Mouse (Mus musculus): Measurements from ENCODE around the gene Zfp946. TPM values are rescaled to one million over a fixed set of nuclear protein-coding genes. Genes with fewer than 3 reads are reported as not detected.

Zfp946 gene
- polyA plus RNA-seq (2016; fragmentation: Nextera tagmentation; extraction: Ambion mirVana) = 33.2 and 34.0 TPM in 2 replicates

GRCm38 (mm10) chr17:22423952-22424617 lies at the start of gene Zfp946:
Gene Zfp946 (plus strand): TSS chr17:22424222.
- peak within 1 kb of the TSS; percentile 61 for H3K4me3 ChIP-seq (replicated peaks)
- peak within 1 kb of the TSS; percentile 88 for H3K27ac ChIP-seq
- no peaks in the 10 kb centered on the region for H3K27me3 ChIP-seq
- H3K9ac ChIP-seq = peak within 1 kb of the TSS; percentile 57
- ATAC-seq (ENCODE audit: low FRiP score) = peak; percentile 98
- WGBS = under 1% methylated on average over 29 of the region's 29 CpGs
- H3K36me3 ChIP-seq (replicated peaks) = no peaks in the 10 kb centered on the region
- H3K9me3 ChIP-seq = no peaks in the 10 kb centered on the region
- H3K4me2 ChIP-seq = peak within 1 kb of the TSS; percentile 54
- peaks cover 12% of the 10 kb centered on the region for H3K4me1 ChIP-seq

DNA sequence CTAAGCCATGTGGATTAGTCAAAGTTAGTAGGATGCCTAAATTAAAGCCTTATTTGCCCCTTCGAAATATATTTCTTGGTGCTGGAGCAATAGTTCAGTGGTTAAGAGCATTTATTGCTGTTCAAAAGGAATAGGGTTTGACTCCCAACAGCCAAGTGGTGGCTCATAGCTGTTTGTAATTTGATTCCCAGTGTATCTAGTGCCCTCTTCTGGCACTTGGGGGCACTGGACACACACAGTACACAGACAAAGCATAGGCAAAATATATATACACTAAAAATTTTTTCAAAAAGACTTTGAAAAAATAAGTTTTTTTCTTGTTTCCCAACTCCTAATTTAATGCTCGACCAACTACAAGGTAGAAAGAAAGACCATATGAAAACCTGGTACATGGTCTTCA lies 13.3 kb upstream of the Zfp946 start:
- no peak for ATAC-seq (ENCODE audit: low FRiP score)
- WGBS = 84% methylated on average over 2 of the region's 2 CpGs
- no peak overlapping the region for H3K27ac ChIP-seq
- no peak overlapping the region for H3K4me2 ChIP-seq
- no peaks in the 10 kb centered on the region for H3K9me3 ChIP-seq
- H3K4me1 ChIP-seq = no peaks in the 10 kb centered on the region
- H3K4me3 ChIP-seq (replicated peaks) = no peak overlapping the region
- no peak overlapping the region for H3K9ac ChIP-seq
- no peaks in the 10 kb centered on the region for H3K27me3 ChIP-seq
- no peaks in the 10 kb centered on the region for H3K36me3 ChIP-seq (replicated peaks)

DNA sequence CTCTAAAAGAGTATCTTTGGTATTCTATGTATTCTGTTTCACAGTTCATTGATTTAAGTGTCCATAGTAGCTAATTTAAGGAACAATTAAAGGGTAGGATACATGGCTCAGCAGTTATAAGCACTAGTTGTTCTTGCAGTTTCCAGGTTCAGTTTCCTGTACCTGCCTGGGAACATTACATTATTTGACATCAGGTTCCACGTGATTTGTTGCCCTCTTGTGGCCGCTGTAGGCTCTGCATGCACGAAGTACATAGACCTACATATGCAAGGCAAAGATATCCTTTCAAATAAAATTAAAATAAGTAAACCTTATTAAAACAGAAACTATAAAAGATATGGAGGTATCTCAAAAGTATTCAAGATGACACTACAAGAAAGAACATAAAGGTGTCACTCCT lies 6.5 kb upstream of the Zfp946 start:
- no peak for ATAC-seq (ENCODE audit: low FRiP score)
- no peak overlapping the region for H3K27ac ChIP-seq
- H3K27me3 ChIP-seq = no peaks in the 10 kb centered on the region
- 0% methylated on average over 3 of the region's 3 CpGs for WGBS
- no peaks in the 10 kb centered on the region for H3K4me1 ChIP-seq
- no peak overlapping the region for H3K9ac ChIP-seq
- H3K4me3 ChIP-seq (replicated peaks) = no peak overlapping the region
- H3K4me2 ChIP-seq = no peak overlapping the region
- H3K9me3 ChIP-seq = no peaks in the 10 kb centered on the region
- H3K36me3 ChIP-seq (replicated peaks) = no peaks in the 10 kb centered on the region

- Histone ChIP-seq H3K4me2 (peak overlapping the region; percentile 54), H3K4me1 (peaks cover 12% of the 10 kb centered on the region), H3K27ac (peak overlapping the region; percentile 88; the same call in 1 of the 2 replicates), H3K4me3 (replicated peaks) (peak overlapping the region; percentile 61), H3K36me3 (replicated peaks) (no peaks in the 10 kb centered on the region), H3K9me3 (no peaks in the 10 kb centered on the region), H3K9ac (peak overlapping the region; percentile 57), H3K27me3 (no peaks in the 10 kb centered on the region)
- WGBS = 4% methylated on average over 12 of the region's 12 CpGs
- ATAC-seq (ENCODE audit: low FRiP score) = peak; percentile 37
These were observed 773 bp downstream of the Zfp946 start for GRCm38 (mm10) chr17:22424636-22425354.

GRCm38 (mm10) chr17:22447684-22448083 lies 23.7 kb downstream of the Zfp946 start:
- no peaks in the 10 kb centered on the region for H3K4me1 ChIP-seq
- H3K27me3 ChIP-seq = no peaks in the 10 kb centered on the region
- WGBS = 94% methylated on average over 3 of the region's 3 CpGs
- no peak overlapping the region for H3K4me2 ChIP-seq
- H3K9me3 ChIP-seq = peaks cover 7% of the 10 kb centered on the region; the same call in 1 of the 2 replicates
- ATAC-seq (ENCODE audit: low FRiP score) = no peak
- peaks cover 25% of the 10 kb centered on the region for H3K36me3 ChIP-seq (replicated peaks)
- no peak overlapping the region for H3K4me3 ChIP-seq (replicated peaks)
- no peak overlapping the region for H3K9ac ChIP-seq
- no peak overlapping the region for H3K27ac ChIP-seq

- no peaks in the 10 kb centered on the region for H3K36me3 ChIP-seq (replicated peaks)
- no peak overlapping the region for H3K27ac ChIP-seq
- WGBS = 76% methylated on average over 4 of the region's 4 CpGs
- H3K9me3 ChIP-seq = no peaks in the 10 kb centered on the region
- H3K9ac ChIP-seq = no peak overlapping the region
- no peak overlapping the region for H3K4me2 ChIP-seq
- no peak for ATAC-seq (ENCODE audit: low FRiP score)
- no peaks in the 10 kb centered on the region for H3K27me3 ChIP-seq
- H3K4me3 ChIP-seq (replicated peaks) = no peak overlapping the region
- no peaks in the 10 kb centered on the region for H3K4me1 ChIP-seq
These were observed 73.1 kb downstream of the Zfp946 start for GRCm38 (mm10) chr17:22497120-22497519.

Other genes starting within 250 kb of the Zfp946 start
- 3.4 and 3.7 TPM in 2 replicates for gene Zfp994, start 198.6 kb upstream of the Zfp946 start, polyA plus RNA-seq (2016; fragmentation: Nextera tagmentation; extraction: Ambion mirVana)
- 11.7 and 12.0 TPM in 2 replicates for gene CT030661.1, start 109.4 kb upstream of the Zfp946 start, polyA plus RNA-seq (2016; fragmentation: Nextera tagmentation; extraction: Ambion mirVana)
- 17.0 TPM in 2 replicates for gene Zfp944, start 62.8 kb upstream of the Zfp946 start, polyA plus RNA-seq (2016; fragmentation: Nextera tagmentation; extraction: Ambion mirVana)
- gene Zfp758, start 62.8 kb upstream of the Zfp946 start, polyA plus RNA-seq (2016; fragmentation: Nextera tagmentation; extraction: Ambion mirVana) = 10.0 and 10.1 TPM in 2 replicates
- gene Vmn2r111, start 149.3 kb downstream of the Zfp946 start, polyA plus RNA-seq (2016; fragmentation: Nextera tagmentation; extraction: Ambion mirVana) = not detected in 2 replicates
- not detected in 2 replicates for gene Vmn2r112, start 176.7 kb downstream of the Zfp946 start, polyA plus RNA-seq (2016; fragmentation: Nextera tagmentation; extraction: Ambion mirVana)

Data from forebrain, embryonic 12.5 days (tissue).